Mouse (Mus musculus) heart, postnatal 25 days (tissue): ENCODE results near the gene Npr3. TPM values are rescaled to one million over a fixed set of nuclear protein-coding genes. Genes with fewer than 3 reads are reported as not detected.

ENCODE experiments used
- DNase-seq: peaks from one replicate; pipeline ENCODE4 v3.0.0; 2022; ENCODE audit warnings: low spot score
- intact Hi-C: fragments of 180-260 bp; cut with DNase I; formaldehyde crosslinking; loops from one replicate; pipeline ENCODE4 v1.15.1; 2025
- total RNA-seq, 2 experiments: library from RNA; stranded (reverse); gene quantifications; 2 replicates each; pipeline ENCODE4 v1.2.3; 2021

Npr3 gene
- total RNA-seq, 2 experiments from 2014 or later = 34.0 to 38.2 TPM

- intact Hi-C loops = no loop called here
- DNase-seq = no peak
Measured at GRCm38 (mm10) chr15:11801863-11802722, 105.0 kb downstream of the Npr3 start.

GRCm38 (mm10) chr15:11794632-11795031 is 112.5 kb downstream of the Npr3 start:
- no peak for DNase-seq
- intact Hi-C loops = no loop called here

Other genes starting within 250 kb of the Npr3 start
- 10 to 100 TPM; 73.6 to 82.5 TPM for gene Sub1, start 89.7 kb upstream of the Npr3 start, total RNA-seq
- 10 to 100 TPM; 79.9 to 87.0 TPM for gene Zfr, start 210.5 kb upstream of the Npr3 start, total RNA-seq